Mouse (Mus musculus): ENCODE data around the gene Prss48. TPM values are rescaled to one million over a fixed set of nuclear protein-coding genes. Genes with fewer than 3 reads are reported as not detected.

The Prss48 gene
- total and polyA plus RNA-seq, 3 experiments = not detected

- dilution Hi-C loops (cut with MboI; ENCODE audit: extremely low pct_ligation_motif_present, extremely low pct_unique_long_range_greater_than_20kb, low sequenced_read_pairs) (no loop called here), in situ Hi-C loops (cut with MboI; ENCODE audit: low pct_ligation_motif_present, low pct_unique_long_range_greater_than_20kb, low sequenced_read_pairs) (no loop called here)
- Histone ChIP-seq H3K4me3 (replicated peaks in 1 of 3; ENCODE audit: low read depth in 2 of 3, low read length in 2 of 3, poor library complexity in 1 of 3) (no peak overlapping the region), H3K27me3 (replicated peaks) (no peaks in the 10 kb centered on the region), H3K9ac (ENCODE audit: insufficient read depth, low read depth) (no peak overlapping the region), H3K27ac (ENCODE audit: insufficient read depth, low read depth) (no peak overlapping the region), H3K36me3 (replicated peaks in 1 of 2; ENCODE audit: control insufficient read depth in 1 of 2, insufficient read depth in 1 of 2, low read length in 1 of 2) (no peaks in the 10 kb centered on the region), H3K79me2 (replicated peaks; ENCODE audit: control insufficient read depth, extremely low read depth, insufficient read depth, poor library complexity, severe bottlenecking) (no peaks in the 10 kb centered on the region), H3K9me3 (replicated peaks; ENCODE audit: low read length) (peaks cover 4% of the 10 kb centered on the region), H3K4me1 (ENCODE audit: control insufficient read depth in 1 of 2, insufficient read depth in 2 of 2) (peaks cover 0 to 8% of the 10 kb centered on the region in 2 experiments; a peak in 2 of 4 replicates), H3K4me2 (ENCODE audit: insufficient read depth, low read depth, poor library complexity, severe bottlenecking) (no peak overlapping the region)
- TF ChIP-seq PAX5 (IDR thresholded peaks at IDR 0.05; ENCODE audit: low read length) = no peak
- TF ChIP-seq CHD2 (IDR thresholded peaks at IDR 0.05; ENCODE audit: low read length) = no peak
- TF ChIP-seq ELF1 (IDR thresholded peaks at IDR 0.05; ENCODE audit: low read depth, low read length) = no peak
- TF ChIP-seq E2F4 (IDR thresholded peaks at IDR 0.05; ENCODE audit: insufficient replicate concordance, low read depth, low read length) = no peak
- TF ChIP-seq RCOR1 (conservative IDR thresholded peaks at IDR 0.05; ENCODE audit: low read depth, low read length) = no peak
- TF ChIP-seq SMC3 (IDR thresholded peaks at IDR 0.05; ENCODE audit: low read depth, low read length) = no peak
- no peak for TF ChIP-seq TCF12 (IDR thresholded peaks at IDR 0.05; ENCODE audit: low read depth, low read length)
- no peak for TF ChIP-seq MEF2A (IDR thresholded peaks at IDR 0.05; ENCODE audit: borderline replicate concordance, low read depth, low read length)
- TF ChIP-seq TBP (conservative IDR thresholded peaks at IDR 0.05; ENCODE audit: low read depth, low read length) = no peak
- no peak for TF ChIP-seq POLR2A (IDR thresholded peaks at IDR 0.05; ENCODE audit: low read depth, low read length)
- TF ChIP-seq RAD21 (IDR thresholded peaks at IDR 0.05; ENCODE audit: low read depth, low read length) = no peak
- no peak for TF ChIP-seq CHD1 (IDR thresholded peaks at IDR 0.05; ENCODE audit: low read depth, low read length)
- TF ChIP-seq MAFK (IDR thresholded peaks at IDR 0.05; ENCODE audit: insufficient replicate concordance, low read length) = no peak
- DNase-seq (ENCODE audit: extremely low read depth) = no peak
These were observed 41.2 kb downstream of the Prss48 start for GRCm38 (mm10) chr3:85961134-85961533.

- H3K4me3 ChIP-seq (replicated peaks in 1 of 3; ENCODE audit: low read depth in 2 of 3, low read length in 2 of 3, poor library complexity in 1 of 3) = no peak overlapping the region
- no peak overlapping the region for H3K9ac ChIP-seq (ENCODE audit: insufficient read depth, low read depth)
- no peak for DNase-seq (ENCODE audit: extremely low read depth)
- no peaks in the 10 kb centered on the region for H3K79me2 ChIP-seq (replicated peaks; ENCODE audit: control insufficient read depth, extremely low read depth, insufficient read depth, poor library complexity, severe bottlenecking)
- no peak overlapping the region for H3K27ac ChIP-seq (ENCODE audit: insufficient read depth, low read depth)
- H3K9me3 ChIP-seq (replicated peaks; ENCODE audit: low read length) = peaks cover 4% of the 10 kb centered on the region
- dilution Hi-C loops (cut with MboI; ENCODE audit: extremely low pct_ligation_motif_present, extremely low pct_unique_long_range_greater_than_20kb, low sequenced_read_pairs) (no loop called here), in situ Hi-C loops (cut with MboI; ENCODE audit: low pct_ligation_motif_present, low pct_unique_long_range_greater_than_20kb, low sequenced_read_pairs) (no loop called here)
- H3K27me3 ChIP-seq (replicated peaks) = no peaks in the 10 kb centered on the region
- TF ChIP-seq PAX5 (IDR thresholded peaks at IDR 0.05; ENCODE audit: low read length) (no peak), BHLHE40 (IDR thresholded peaks at IDR 0.05; ENCODE audit: low read depth, low read length) (no peak), POLR2A (IDR thresholded peaks at IDR 0.05; ENCODE audit: low read depth, low read length) (no peak), CHD2 (IDR thresholded peaks at IDR 0.05; ENCODE audit: low read length) (no peak), CHD1 (IDR thresholded peaks at IDR 0.05; ENCODE audit: low read depth, low read length) (no peak), ETS1 (conservative IDR thresholded peaks at IDR 0.05; ENCODE audit: low read depth, low read length) (no peak), ZKSCAN1 (IDR thresholded peaks at IDR 0.05; ENCODE audit: borderline replicate concordance, low read depth, low read length) (no peak), ZNF384 (IDR thresholded peaks at IDR 0.05; ENCODE audit: low read depth, low read length) (no peak), CTCF (conservative IDR thresholded peaks at IDR 0.05 in 1 of 2, IDR thresholded peaks at IDR 0.05 in 1 of 2; ENCODE audit: low read depth in 2 of 2, low read length in 2 of 2) (no peak), USF1 (IDR thresholded peaks at IDR 0.05; ENCODE audit: low read depth, low read length) (no peak), MAZ (IDR thresholded peaks at IDR 0.05; ENCODE audit: low read depth, low read length) (no peak), ELF1 (IDR thresholded peaks at IDR 0.05; ENCODE audit: low read depth, low read length) (no peak), MAFK (IDR thresholded peaks at IDR 0.05; ENCODE audit: insufficient replicate concordance, low read length) (no peak), JUN (IDR thresholded peaks at IDR 0.05; ENCODE audit: insufficient read depth, low read depth, low read length) (no peak)
- no peak overlapping the region for H3K4me2 ChIP-seq (ENCODE audit: insufficient read depth, low read depth, poor library complexity, severe bottlenecking)
- H3K36me3 ChIP-seq (replicated peaks in 1 of 2; ENCODE audit: control insufficient read depth in 1 of 2, insufficient read depth in 1 of 2, low read length in 1 of 2) = no peaks in the 10 kb centered on the region
- H3K4me1 ChIP-seq (ENCODE audit: control insufficient read depth in 1 of 2, insufficient read depth in 2 of 2) = no peaks in the 10 kb centered on the region
These were observed 42.6 kb downstream of the Prss48 start for GRCm38 (mm10) chr3:85959669-85960068.
